8 mouse cellular contexts compared by ENCODE assay signal in genomic region chr3:96196437-96197128, GRCm38 (mm10). TPM values are rescaled to one million over a fixed set of nuclear protein-coding genes. Genes with fewer than 3 reads are reported as not detected.
DNase-seq lines count a peak whose midpoint lies in the region; ATAC-seq and TF ChIP-seq lines count a peak whose summit lies in the region.

No protein-coding gene starts in this region.

- intact Hi-C loops in left cerebral cortex, adult 2 months (cut with DNase I): no loop called here

- 22% methylated on average over 27 of the region's 27 CpGs for WGBS in embryonic facial prominence, embryonic 10.5 days
- WGBS in neural tube, embryonic 12.5 days: 18% methylated on average over 27 of the region's 27 CpGs

- ATAC-seq in neural tube, embryonic 12.5 days (ENCODE audit: low FRiP score, low read depth): peak; percentile 60
- ATAC-seq in monocyte, adult 5-6 weeks (replicated peaks; ENCODE audit: insufficient number of reproducible peaks, low FRiP score, low TSS enrichment, poor library complexity, severe bottlenecking): no peak

- peaks cover 34% of the 10 kb centered on the region for H3K4me1 ChIP-seq in embryonic facial prominence, embryonic 10.5 days
- H3K4me1 ChIP-seq in neural tube, embryonic 12.5 days: peaks cover 11% of the 10 kb centered on the region

- peak overlapping the region; percentile 77 for H3K9ac ChIP-seq in neural tube, embryonic 12.5 days

- peak overlapping the region; percentile 95 for H3K27ac ChIP-seq in left cerebral cortex, adult 2 months
- peak overlapping the region; percentile 97 for H3K27ac ChIP-seq in embryonic facial prominence, embryonic 10.5 days (replicated peaks)
- H3K27ac ChIP-seq in neural tube, embryonic 12.5 days: peak overlapping the region; percentile 88

- DNase-seq in left cerebral cortex, adult 2 months (ENCODE audit: extremely low spot score in 1 of 2, low spot score in 2 of 2): no peak
- DNase-seq in left cerebral cortex, adult 11 months (ENCODE audit: low spot score): no peak
- DNase-seq in embryonic facial prominence, embryonic 10.5 days (ENCODE audit: low spot score): no peak
- DNase-seq in induced T-regulatory cell, adult 2 months (ENCODE audit: low read depth): peak; percentile 43
- DNase-seq in spleen, adult 12 weeks (ENCODE audit: low spot score): no peak
- no peak for DNase-seq in layer of hippocampus, postnatal 36 days

- H3K36me3 ChIP-seq in embryonic facial prominence, embryonic 10.5 days (replicated peaks): peaks cover 8% of the 10 kb centered on the region
- H3K36me3 ChIP-seq in neural tube, embryonic 12.5 days: peaks cover 13% of the 10 kb centered on the region

- peaks cover 13% of the 10 kb centered on the region; the same call in 1 of the 2 replicates for H3K27me3 ChIP-seq in embryonic facial prominence, embryonic 10.5 days (replicated peaks; ENCODE audit: low read depth, poor library complexity, severe bottlenecking)
- no peaks in the 10 kb centered on the region for H3K27me3 ChIP-seq in neural tube, embryonic 12.5 days (replicated peaks)

- no peak for TF ChIP-seq CTCF in left cerebral cortex, adult 2 months (IDR thresholded peaks at IDR 0.05)

- peak overlapping the region; percentile 57 for H3K4me3 ChIP-seq in left cerebral cortex, adult 2 months
- H3K4me3 ChIP-seq in embryonic facial prominence, embryonic 10.5 days: peak overlapping the region; percentile 74
- H3K4me3 ChIP-seq in neural tube, embryonic 12.5 days: peak overlapping the region; percentile 64

- H3K9me3 ChIP-seq in embryonic facial prominence, embryonic 10.5 days: no peaks in the 10 kb centered on the region
- no peaks in the 10 kb centered on the region for H3K9me3 ChIP-seq in neural tube, embryonic 12.5 days

- H3K4me2 ChIP-seq in neural tube, embryonic 12.5 days (replicated peaks): peak overlapping the region; percentile 93

RNA-seq across cellular contexts. Expression of gene Sv2a, which starts 15.6 kb away (rescaled TPM):
- 100 to 1,000 TPM; 408 TPM for total RNA-seq in left cerebral cortex, adult 2 months (2021)
- polyA plus RNA-seq in embryonic facial prominence, embryonic 10.5 days (2016; fragmentation: Nextera tagmentation; extraction: Ambion mirVana): 3.0 and 3.9 TPM in 2 replicates
- polyA plus RNA-seq in neural tube, embryonic 12.5 days (2016; fragmentation: Nextera tagmentation; extraction: Ambion mirVana): 44.4 and 44.8 TPM in 2 replicates
- total RNA-seq in monocyte, adult 5-6 weeks (2017): 0.21 to 0.29 TPM in 2 of 3 replicates, not detected in the other
- total RNA-seq in layer of hippocampus, postnatal 36 days (2021): 100 to 1,000 TPM; 351 to 376 TPM

RNA-seq across cellular contexts. Expression of gene Bola1, which starts 22.9 kb away (rescaled TPM):
- total RNA-seq in left cerebral cortex, adult 2 months (2021): 10 to 100 TPM; 14.8 to 15.1 TPM
- 76.4 and 80.4 TPM in 2 replicates for polyA plus RNA-seq in embryonic facial prominence, embryonic 10.5 days (2016; fragmentation: Nextera tagmentation; extraction: Ambion mirVana)
- polyA plus RNA-seq in neural tube, embryonic 12.5 days (2016; fragmentation: Nextera tagmentation; extraction: Ambion mirVana): 60.8 and 69.5 TPM in 2 replicates
- 3.9 to 8.1 TPM (median 6.9 TPM) in 3 replicates for total RNA-seq in monocyte, adult 5-6 weeks (2017)
- 10 to 100 TPM; 15.3 to 18.2 TPM for total RNA-seq in layer of hippocampus, postnatal 36 days (2021)

RNA-seq across cellular contexts. Expression of gene Hist2h2ab, which starts 23.1 kb away (rescaled TPM):
- 10 to 100 TPM; 10.4 to 10.8 TPM for total RNA-seq in left cerebral cortex, adult 2 months (2021)
- 0.92 and 1.4 TPM in 2 replicates for polyA plus RNA-seq in embryonic facial prominence, embryonic 10.5 days (2016; fragmentation: Nextera tagmentation; extraction: Ambion mirVana)
- polyA plus RNA-seq in neural tube, embryonic 12.5 days (2016; fragmentation: Nextera tagmentation; extraction: Ambion mirVana): 1.7 TPM in 1 of 2 replicates, not detected in the other
- 11.5 to 28.2 TPM (median 14.2 TPM) in 3 replicates for total RNA-seq in monocyte, adult 5-6 weeks (2017)
- 1 to 10 TPM; 7.2 to 8.2 TPM for total RNA-seq in layer of hippocampus, postnatal 36 days (2021)

RNA-seq across cellular contexts. Expression of gene Hist2h2ac, which starts 24.1 kb away (rescaled TPM):
- total RNA-seq in left cerebral cortex, adult 2 months (2021): 10 to 100 TPM; 20.6 to 30.5 TPM
- 11.7 and 12.5 TPM in 2 replicates for polyA plus RNA-seq in embryonic facial prominence, embryonic 10.5 days (2016; fragmentation: Nextera tagmentation; extraction: Ambion mirVana)
- 5.7 and 9.5 TPM in 2 replicates for polyA plus RNA-seq in neural tube, embryonic 12.5 days (2016; fragmentation: Nextera tagmentation; extraction: Ambion mirVana)
- 169 to 362 TPM (median 289 TPM) in 3 replicates for total RNA-seq in monocyte, adult 5-6 weeks (2017)
- 10 to 100 TPM; 20.0 to 22.5 TPM for total RNA-seq in layer of hippocampus, postnatal 36 days (2021)

RNA-seq across cellular contexts. Expression of gene Hist2h2be, which starts 24.3 kb away (rescaled TPM):
- 1 to 10 TPM; 5.4 to 5.6 TPM for total RNA-seq in left cerebral cortex, adult 2 months (2021)
- polyA plus RNA-seq in embryonic facial prominence, embryonic 10.5 days (2016; fragmentation: Nextera tagmentation; extraction: Ambion mirVana): 6.4 and 7.8 TPM in 2 replicates
- polyA plus RNA-seq in neural tube, embryonic 12.5 days (2016; fragmentation: Nextera tagmentation; extraction: Ambion mirVana): 5.6 and 5.7 TPM in 2 replicates
- total RNA-seq in monocyte, adult 5-6 weeks (2017): 2.5 to 12.5 TPM (median 3.6 TPM) in 3 replicates
- 1 to 10 TPM; 6.9 to 7.1 TPM for total RNA-seq in layer of hippocampus, postnatal 36 days (2021)

Comparison
In these comparisons a context has a peak if more than half of its experiments do, and no peak if none do; other contexts are left out.
1. RNA of gene Sv2a, which starts 15.6 kb away (total RNA-seq): 408 TPM in left cerebral cortex, adult 2 months and 351 to 376 TPM in layer of hippocampus, postnatal 36 days; 0.21 to 0.29 TPM in monocyte, adult 5-6 weeks; every median in the first group is over 100 times any median in the second.
2. Peak in every context shown above with its lines, with median percentiles within 50 percentile points of each other: H3K27ac ChIP-seq and H3K4me3 ChIP-seq.